Mouse (Mus musculus) limb, embryonic 13.5 days (tissue): ENCODE results near the gene Zfp277. TPM values are rescaled to one million over a fixed set of nuclear protein-coding genes. Genes with fewer than 3 reads are reported as not detected.

Source experiments
- ATAC-seq: fragments of 200-750 bp; cut with Nextera tagmentation; 2 replicates; pipeline ENCODE4 v1.8.0; 2017; ENCODE audit warnings: low read depth, moderate number of reproducible peaks, moderate TSS enrichment; ENCODE audit not compliant: low FRiP score
- H3K27ac ChIP-seq: fragments of 300-500 bp; sonication (generic); 2 replicates; pipeline ENCODE4 v1.5.1; 2015; ENCODE audit warnings: inconsistent platforms, mild to moderate bottlenecking, moderate library complexity
- H3K27me3 ChIP-seq: fragments of 300-500 bp; sonication (generic); 2 replicates; pipeline ENCODE4 v1.6.1; 2015; ENCODE audit warnings: mild to moderate bottlenecking, inconsistent platforms
- H3K36me3 ChIP-seq: fragments of 300-500 bp; sonication (generic); 2 replicates; pipeline ENCODE4 v1.6.1; 2015; ENCODE audit warnings: inconsistent platforms, mild to moderate bottlenecking, moderate library complexity
- H3K4me1 ChIP-seq: fragments of 300-500 bp; sonication (generic); 2 replicates; pipeline ENCODE4 v1.6.1; 2015; ENCODE audit warnings: inconsistent platforms
- H3K4me2 ChIP-seq: fragments of 300-500 bp; sonication (generic); replicated peaks from 2 replicates; pipeline ENCODE4 v1.6.1; 2015; ENCODE audit warnings: inconsistent platforms, mild to moderate bottlenecking, moderate library complexity
- H3K4me3 ChIP-seq: fragments of 300-500 bp; sonication (generic); 2 replicates; pipeline ENCODE4 v1.5.1; 2015; ENCODE audit warnings: moderate library complexity, mild to moderate bottlenecking, inconsistent platforms
- H3K9ac ChIP-seq: fragments of 300-500 bp; sonication (generic); 2 replicates; pipeline ENCODE4 v1.6.1; 2015; ENCODE audit warnings: mild to moderate bottlenecking, inconsistent platforms
- H3K9me3 ChIP-seq: fragments of 300-500 bp; sonication (generic); 2 replicates; pipeline ENCODE4 v1.6.1; 2016; ENCODE audit warnings: inconsistent platforms
- WGBS: fragments of 180-500 bp; shearing (Covaris S2); methylation state at CpG from one replicate; pipeline ENCODE4 v1.1.7; 2015; 5-methylcytosine and 5-hydroxymethylcytosine counted together
- polyA plus RNA-seq: library from polyadenylated mRNA; unstranded; fragments of >200 nt; fragmentation: Nextera tagmentation; extraction: Ambion mirVana; gene quantifications from 2 replicates; pipeline ENCODE4 v1.2.1, GENCODE M21; 2015

Gene Zfp277
- polyA plus RNA-seq, 1 experiment from 2014 or later, result 36.4 TPM

GRCm38 (mm10) chr12:40429976-40430375 lies 15.7 kb downstream of the Zfp277 start:
- no peak overlapping the region for H3K4me3 ChIP-seq
- H3K36me3 ChIP-seq, result no peaks in the 10 kb centered on the region; the same call in 1 of the 2 replicates
- no peak overlapping the region for H3K4me2 ChIP-seq
- H3K9me3 ChIP-seq, result no peaks in the 10 kb centered on the region
- no peaks in the 10 kb centered on the region for H3K27me3 ChIP-seq
- 38% methylated on average over 3 of the region's 3 CpGs for WGBS
- no peak overlapping the region for H3K27ac ChIP-seq
- peaks cover 8% of the 10 kb centered on the region; the same call in 1 of the 2 replicates for H3K4me1 ChIP-seq
- no peak overlapping the region for H3K9ac ChIP-seq
- no peak for ATAC-seq

- Histone ChIP-seq H3K4me1 (peaks cover 8% of the 10 kb centered on the region; the same call in 1 of the 2 replicates), H3K27ac (no peak overlapping the region), H3K4me2 (no peak overlapping the region), H3K4me3 (no peak overlapping the region), H3K36me3 (no peaks in the 10 kb centered on the region; the same call in 1 of the 2 replicates), H3K9me3 (no peaks in the 10 kb centered on the region), H3K9ac (no peak overlapping the region), H3K27me3 (no peaks in the 10 kb centered on the region)
- no peak for ATAC-seq
- 86% methylated on average over 10 of the region's 10 CpGs for WGBS
Observed at GRCm38 (mm10) chr12:40427606-40428005, 18.1 kb downstream of the Zfp277 start.

- Histone ChIP-seq H3K4me1 (peaks cover 2% of the 10 kb centered on the region; the same call in 1 of the 2 replicates), H3K27me3 (no peaks in the 10 kb centered on the region), H3K4me2 (no peak overlapping the region), H3K36me3 (no peaks in the 10 kb centered on the region; the same call in 1 of the 2 replicates), H3K9ac (no peak overlapping the region), H3K27ac (no peak overlapping the region), H3K9me3 (no peaks in the 10 kb centered on the region), H3K4me3 (no peak overlapping the region)
- no peak for ATAC-seq
- WGBS, result 81% methylated on average over 1 of the region's 1 CpGs
Observed at GRCm38 (mm10) chr12:40424991-40425390, 20.7 kb downstream of the Zfp277 start.

- Histone ChIP-seq H3K27ac (no peak overlapping the region), H3K36me3 (no peaks in the 10 kb centered on the region), H3K4me2 (no peak overlapping the region), H3K4me3 (no peak overlapping the region), H3K27me3 (no peaks in the 10 kb centered on the region), H3K9ac (no peak overlapping the region), H3K9me3 (no peaks in the 10 kb centered on the region), H3K4me1 (no peaks in the 10 kb centered on the region)
- no peak for ATAC-seq
- 89% methylated on average over 4 of the region's 4 CpGs for WGBS
Observed at GRCm38 (mm10) chr12:40417257-40417656, 28.4 kb downstream of the Zfp277 start.

GRCm38 (mm10) chr12:40415312-40415925 lies 30.3 kb downstream of the Zfp277 start:
- WGBS, result 90% methylated on average over 8 of the region's 8 CpGs
- no peaks in the 10 kb centered on the region for H3K9me3 ChIP-seq
- no peaks in the 10 kb centered on the region for H3K4me1 ChIP-seq
- H3K4me2 ChIP-seq, result no peak overlapping the region
- no peaks in the 10 kb centered on the region for H3K36me3 ChIP-seq
- H3K27ac ChIP-seq, result no peak overlapping the region
- H3K27me3 ChIP-seq, result no peaks in the 10 kb centered on the region
- H3K9ac ChIP-seq, result no peak overlapping the region
- no peak for ATAC-seq
- H3K4me3 ChIP-seq, result no peak overlapping the region

- Histone ChIP-seq H3K4me3 (no peak overlapping the region), H3K27ac (no peak overlapping the region), H3K27me3 (no peaks in the 10 kb centered on the region), H3K9ac (no peak overlapping the region), H3K4me2 (no peak overlapping the region), H3K36me3 (peaks cover under 1% of the 10 kb centered on the region; the same call in 1 of the 2 replicates), H3K9me3 (peaks cover 1% of the 10 kb centered on the region; the same call in 1 of the 2 replicates), H3K4me1 (no peaks in the 10 kb centered on the region)
- ATAC-seq, result no peak
- 72% methylated on average over 5 of the region's 5 CpGs for WGBS
Observed at GRCm38 (mm10) chr12:40414682-40415311, 30.9 kb downstream of the Zfp277 start.

GRCm38 (mm10) chr12:40399812-40400211 lies 45.9 kb downstream of the Zfp277 start:
- Histone ChIP-seq H3K27me3 (no peaks in the 10 kb centered on the region), H3K9me3 (no peaks in the 10 kb centered on the region), H3K4me3 (no peak overlapping the region), H3K27ac (no peak overlapping the region), H3K36me3 (peaks cover 5% of the 10 kb centered on the region; the same call in 1 of the 2 replicates), H3K4me1 (peaks cover 4% of the 10 kb centered on the region; the same call in 1 of the 2 replicates), H3K9ac (no peak overlapping the region), H3K4me2 (no peak overlapping the region)
- 90% methylated on average over 10 of the region's 10 CpGs for WGBS
- ATAC-seq, result no peak

GRCm38 (mm10) chr12:40399386-40399785 lies 46.3 kb downstream of the Zfp277 start:
- Histone ChIP-seq H3K9ac (no peak overlapping the region), H3K27me3 (no peaks in the 10 kb centered on the region), H3K4me2 (no peak overlapping the region), H3K36me3 (peaks cover 5% of the 10 kb centered on the region; the same call in 1 of the 2 replicates), H3K4me3 (no peak overlapping the region), H3K27ac (no peak overlapping the region), H3K9me3 (no peaks in the 10 kb centered on the region), H3K4me1 (peaks cover 4% of the 10 kb centered on the region; the same call in 1 of the 2 replicates)
- 94% methylated on average over 2 of the region's 2 CpGs for WGBS
- ATAC-seq, result no peak

- Histone ChIP-seq H3K27ac (no peak overlapping the region), H3K4me2 (no peak overlapping the region), H3K9me3 (no peaks in the 10 kb centered on the region), H3K36me3 (peaks cover 5% of the 10 kb centered on the region; the same call in 1 of the 2 replicates), H3K27me3 (no peaks in the 10 kb centered on the region), H3K4me1 (peaks cover 4% of the 10 kb centered on the region; the same call in 1 of the 2 replicates), H3K4me3 (no peak overlapping the region), H3K9ac (no peak overlapping the region)
- 93% methylated on average over 2 of the region's 2 CpGs for WGBS
- no peak for ATAC-seq
Observed at GRCm38 (mm10) chr12:40398916-40399315, 46.8 kb downstream of the Zfp277 start.

GRCm38 (mm10) chr12:40392869-40393268 lies 52.8 kb downstream of the Zfp277 start:
- H3K9ac ChIP-seq, result no peak overlapping the region
- no peaks in the 10 kb centered on the region for H3K9me3 ChIP-seq
- H3K4me3 ChIP-seq, result no peak overlapping the region
- no peak overlapping the region for H3K27ac ChIP-seq
- H3K27me3 ChIP-seq, result no peaks in the 10 kb centered on the region
- WGBS, result 74% methylated on average over 3 of the region's 3 CpGs
- H3K4me2 ChIP-seq, result no peak overlapping the region
- H3K36me3 ChIP-seq, result no peaks in the 10 kb centered on the region
- ATAC-seq, result no peak
- peaks cover 13% of the 10 kb centered on the region for H3K4me1 ChIP-seq

GRCm38 (mm10) chr12:40391262-40391661 lies 54.4 kb downstream of the Zfp277 start:
- 91% methylated on average over 1 of the region's 1 CpGs for WGBS
- Histone ChIP-seq H3K9ac (no peak overlapping the region), H3K9me3 (no peaks in the 10 kb centered on the region), H3K4me1 (peaks cover 19% of the 10 kb centered on the region; the same call in 1 of the 2 replicates), H3K36me3 (no peaks in the 10 kb centered on the region), H3K27me3 (no peaks in the 10 kb centered on the region), H3K4me3 (no peak overlapping the region), H3K27ac (no peak overlapping the region), H3K4me2 (no peak overlapping the region)
- ATAC-seq, result no peak

- Histone ChIP-seq H3K4me3 (no peak overlapping the region), H3K9me3 (no peaks in the 10 kb centered on the region), H3K27ac (no peak overlapping the region), H3K9ac (no peak overlapping the region), H3K36me3 (no peaks in the 10 kb centered on the region), H3K4me1 (peaks cover 15% of the 10 kb centered on the region; the same call in 1 of the 2 replicates), H3K27me3 (no peaks in the 10 kb centered on the region), H3K4me2 (0 out of 2 replicates have a peak overlapping the region, but pooled peaks have one; percentile 14)
- no peak for ATAC-seq
- WGBS, result 48% methylated on average over 5 of the region's 5 CpGs
Observed at GRCm38 (mm10) chr12:40387786-40388185, 57.9 kb downstream of the Zfp277 start.
